ENCODE assay signal across 17 mouse cellular contexts in genomic region chr9:60052415-60052814, GRCm38 (mm10).
DNase-seq lines count a peak whose midpoint lies in the region; ATAC-seq lines count a peak whose summit lies in the region.
"Had no signal": no experiment of that assay in that cellular context is flagged by ENCODE, and none has a peak within 500 bp of the region (broad histone marks: within the 10 kb centered on the region; RNA-seq: fewer than 3 reads in every experiment).

No protein-coding gene starts in this region.

- H3K27ac ChIP-seq in hindbrain, embryonic 14.5 days, result no peak overlapping the region
- H3K27ac ChIP-seq: forebrain, embryonic 15.5 days; heart, embryonic 15.5 days; limb, embryonic 15.5 days had no signal

- ATAC-seq in CD4-positive, CD25-positive, alpha-beta regulatory T cell, adult 4 months, result no peak
- no peak for ATAC-seq in hindbrain, embryonic 14.5 days (ENCODE audit: low FRiP score)
- ATAC-seq: forebrain, embryonic 15.5 days; hindbrain, embryonic 16.5 days had no signal

- H3K36me3 ChIP-seq in hindbrain, embryonic 14.5 days (replicated peaks; ENCODE audit: control insufficient read depth, insufficient read depth), result no peaks in the 10 kb centered on the region
- H3K36me3 ChIP-seq: forebrain, embryonic 15.5 days; heart, embryonic 15.5 days had no signal

- no peak overlapping the region for H3K4me3 ChIP-seq in hindbrain, embryonic 14.5 days (replicated peaks; ENCODE audit: low read length)
- H3K4me3 ChIP-seq: forebrain, embryonic 15.5 days; heart, embryonic 15.5 days; limb, embryonic 15.5 days; megakaryocyte, embryonic 14.5 days; myocyte had no signal

- no peaks in the 10 kb centered on the region for H3K4me1 ChIP-seq in hindbrain, embryonic 14.5 days (replicated peaks; ENCODE audit: control insufficient read depth, insufficient read depth, low read length)
- H3K4me1 ChIP-seq: heart, embryonic 15.5 days; limb, embryonic 15.5 days; megakaryocyte, embryonic 14.5 days had no signal

- no peak overlapping the region for H3K4me2 ChIP-seq in hindbrain, embryonic 14.5 days (replicated peaks)
- H3K4me2 ChIP-seq: forebrain, embryonic 15.5 days; heart, embryonic 15.5 days; limb, embryonic 15.5 days had no signal

- H3K27me3 ChIP-seq in hindbrain, embryonic 14.5 days (ENCODE audit: control insufficient read depth, insufficient read depth, low read length), result no peaks in the 10 kb centered on the region
- H3K27me3 ChIP-seq: forebrain, embryonic 15.5 days; heart, embryonic 15.5 days; limb, embryonic 15.5 days; megakaryocyte, embryonic 14.5 days had no signal

- DNase-seq in CD4-positive, CD25-positive, alpha-beta regulatory T cell, adult 2 months (ENCODE audit: low read depth, low spot score), result peak; percentile 2
- peak; percentile 18 for DNase-seq in kidney, postnatal 10 days
- no peak for DNase-seq in kidney, postnatal 4 days
- DNase-seq in thymus, postnatal 14 days, result peak; percentile 5
- no peak for DNase-seq in thymus, adult 18-20 months
- DNase-seq in testis, postnatal 10 days (ENCODE audit: low spot score), result peak; percentile 59
- DNase-seq in hindbrain, embryonic 14.5 days (ENCODE audit: low spot score), result no peak
- DNase-seq: adrenal gland, postnatal 10 days; cerebellum, adult 11 months; gastrocnemius, postnatal 14 days had no signal

- H3K9ac ChIP-seq in hindbrain, embryonic 14.5 days, result no peak overlapping the region
- H3K9ac ChIP-seq: forebrain, embryonic 15.5 days; heart, embryonic 15.5 days; limb, embryonic 15.5 days had no signal

- no peaks in the 10 kb centered on the region for H3K9me3 ChIP-seq in hindbrain, embryonic 14.5 days (ENCODE audit: control insufficient read depth, low read length)
- H3K9me3 ChIP-seq: forebrain, embryonic 15.5 days; heart, embryonic 15.5 days; limb, embryonic 15.5 days had no signal

- 73% methylated on average over 4 of the region's 4 CpGs for WGBS in hindbrain, embryonic 14.5 days

Comparison
In these comparisons a context has a peak if more than half of its experiments do, and no peak if none do; other contexts are left out.
1. DNase-seq: peak in CD4-positive, CD25-positive, alpha-beta regulatory T cell, adult 2 months (single experiment), kidney, postnatal 10 days (single experiment), thymus, postnatal 14 days (single experiment) and testis, postnatal 10 days (single experiment); none in kidney, postnatal 4 days (0 of 2), thymus, adult 18-20 months (0 of 2) and hindbrain, embryonic 14.5 days (single experiment).